Mouse (Mus musculus) hindbrain, postnatal 0 days (tissue): Measurements from ENCODE around the gene Myoz1. TPM values are rescaled to one million over a fixed set of nuclear protein-coding genes. Genes with fewer than 3 reads are reported as not detected.

ENCODE experiments used
- ATAC-seq: fragments of 200-750 bp; cut with Nextera tagmentation; 2 replicates; pipeline ENCODE4 v1.8.0; 2017; ENCODE audit warnings: mild to moderate bottlenecking, moderate TSS enrichment, moderate library complexity
- DNase-seq: peaks from one replicate; pipeline ENCODE4 v3.0.0-alpha.2; 2015; ENCODE audit warnings: low spot score
- H3K27ac ChIP-seq: fragments of 300-500 bp; sonication (generic); 2 replicates; pipeline ENCODE4 v1.5.1; 2014; ENCODE audit warnings: mild to moderate bottlenecking
- H3K27me3 ChIP-seq: fragments of 300-500 bp; sonication (generic); 2 replicates; pipeline ENCODE4 v1.6.1; 2014; ENCODE audit warnings: low read length, mixed read lengths; ENCODE audit not compliant: insufficient read depth
- H3K36me3 ChIP-seq: fragments of 300-500 bp; sonication (generic); 2 replicates; pipeline ENCODE4 v1.6.1; 2014; ENCODE audit warnings: low read length, mixed read lengths; ENCODE audit not compliant: insufficient read depth
- H3K4me1 ChIP-seq: fragments of 300-500 bp; sonication (generic); 2 replicates; pipeline ENCODE4 v1.6.1; 2014; ENCODE audit warnings: antibody characterized with exemption, low read length, mixed read lengths; ENCODE audit not compliant: insufficient read depth
- H3K4me2 ChIP-seq: fragments of 300-500 bp; sonication (generic); 2 replicates; pipeline ENCODE4 v1.6.1; 2014; ENCODE audit warnings: low read depth, mild to moderate bottlenecking, low read length, moderate library complexity, mixed read lengths
- H3K4me3 ChIP-seq: fragments of 300-500 bp; sonication (generic); 2 replicates; pipeline ENCODE4 v1.5.1; 2014; ENCODE audit warnings: low read length
- H3K9ac ChIP-seq: fragments of 300-500 bp; sonication (generic); replicated peaks from 2 replicates; pipeline ENCODE4 v1.6.1; 2014; ENCODE audit warnings: mild to moderate bottlenecking, low read length, moderate library complexity, mixed read lengths
- H3K9me3 ChIP-seq: fragments of 300-500 bp; sonication (generic); 2 replicates; pipeline ENCODE4 v1.6.1; 2016; ENCODE audit warnings: low read length, mixed read lengths
- CTCF ChIP-seq: IDR thresholded peaks from 2 replicates; pipeline ENCODE4 v1.5.1; 2016; ENCODE audit warnings: antibody characterized with exemption, control low read depth, low read depth
- whole genome bisulfite sequencing: fragments of 180-500 bp; shearing (Covaris S2); extraction: QIAGEN DNeasy Blood & Tissue Kit; methylation state at CpG from one replicate; pipeline ENCODE4 v1.1.7; 2014; 5-methylcytosine and 5-hydroxymethylcytosine counted together
- polyA plus RNA-seq: library from polyadenylated mRNA; unstranded; fragments of >200 nt; fragmentation: Nextera tagmentation; extraction: Ambion mirVana; gene quantifications from 2 replicates; pipeline ENCODE4 v1.2.1, GENCODE M21; 2015
- total RNA-seq: library from RNA; depleted of rRNA; stranded (reverse); fragments of >200 nt; gene quantifications from 2 replicates; pipeline ENCODE4 v1.2.3, GENCODE M21; 2014

Gene Myoz1
- total and polyA plus RNA-seq, 2 experiments from 2014 or later, result not detected

GRCm38 (mm10) chr14:20698515-20698914 lies 42.2 kb upstream of the Myoz1 start:
- no peak overlapping the region for H3K27ac ChIP-seq
- peak overlapping the region; percentile 82 for H3K4me2 ChIP-seq
- ATAC-seq, result no peak
- TF ChIP-seq CTCF, result no peak
- no peaks in the 10 kb centered on the region for H3K9me3 ChIP-seq
- peaks cover 18% of the 10 kb centered on the region for H3K4me1 ChIP-seq
- peaks cover 7% of the 10 kb centered on the region for H3K36me3 ChIP-seq
- no peaks in the 10 kb centered on the region for H3K27me3 ChIP-seq
- no peak for DNase-seq
- peak overlapping the region; percentile 15; the same call in 1 of the 2 replicates for H3K9ac ChIP-seq
- H3K4me3 ChIP-seq, result no peak overlapping the region
- 89% methylated on average over 2 of the region's 2 CpGs for WGBS

GRCm38 (mm10) chr14:20696986-20697385 lies 40.6 kb upstream of the Myoz1 start:
- H3K27ac ChIP-seq, result 0 out of 2 replicates have a peak overlapping the region, but pooled peaks have one; percentile 17
- H3K9ac ChIP-seq, result peak overlapping the region; percentile 78
- no peaks in the 10 kb centered on the region for H3K27me3 ChIP-seq
- ATAC-seq, result no peak
- TF ChIP-seq CTCF, result peak; percentile 67
- H3K4me3 ChIP-seq, result peak overlapping the region; percentile 73
- DNase-seq, result peak; percentile 79
- WGBS, result 3% methylated on average over 1 of the region's 1 CpGs
- H3K4me2 ChIP-seq, result peak overlapping the region; percentile 82
- H3K4me1 ChIP-seq, result peaks cover 18% of the 10 kb centered on the region
- no peaks in the 10 kb centered on the region for H3K9me3 ChIP-seq
- peaks cover 20% of the 10 kb centered on the region for H3K36me3 ChIP-seq

- Histone ChIP-seq H3K36me3 (peaks cover 30% of the 10 kb centered on the region), H3K4me3 (peak overlapping the region; percentile 73), H3K4me1 (peaks cover 12% of the 10 kb centered on the region), H3K27ac (peak overlapping the region; percentile 98), H3K4me2 (peak overlapping the region; percentile 82), H3K27me3 (no peaks in the 10 kb centered on the region), H3K9ac (peak overlapping the region; percentile 78), H3K9me3 (no peaks in the 10 kb centered on the region)
- WGBS, result 10% methylated on average over 26 of the region's 27 CpGs
- no peak for TF ChIP-seq CTCF
- DNase-seq (no peak), ATAC-seq (no peak)
Observed at GRCm38 (mm10) chr14:20695761-20696520, 39.6 kb upstream of the Myoz1 start.

GRCm38 (mm10) chr14:20694884-20695760 lies 38.8 kb upstream of the Myoz1 start, which contains the start of gene Fut11:
Gene Fut11, plus strand, starts transcription at chr14:20694968.
- H3K36me3 ChIP-seq, result peaks cover 34% of the 10 kb centered on the region
- WGBS, result under 1% methylated on average over 106 of the region's 111 CpGs
- H3K9ac ChIP-seq, result peak within 1 kb of the TSS; percentile 78
- peak within 1 kb of the TSS; percentile 82 for H3K4me2 ChIP-seq
- peak; percentile 96 for DNase-seq
- H3K9me3 ChIP-seq, result no peaks in the 10 kb centered on the region
- 0 out of 2 replicates have a peak, but pooled peaks have one; percentile 1 for TF ChIP-seq CTCF
- H3K27me3 ChIP-seq, result no peaks in the 10 kb centered on the region
- peak within 1 kb of the TSS; percentile 98 for H3K27ac ChIP-seq
- H3K4me3 ChIP-seq, result peak within 1 kb of the TSS; percentile 73
- peak; percentile 94 for ATAC-seq
- H3K4me1 ChIP-seq, result peaks cover 12% of the 10 kb centered on the region

- Histone ChIP-seq H3K9me3 (no peaks in the 10 kb centered on the region), H3K27ac (peak overlapping the region; percentile 98), H3K4me1 (peaks cover 12% of the 10 kb centered on the region), H3K27me3 (no peaks in the 10 kb centered on the region), H3K4me2 (peak overlapping the region; percentile 82), H3K9ac (peak overlapping the region; percentile 78), H3K36me3 (peaks cover 41% of the 10 kb centered on the region), H3K4me3 (peak overlapping the region; percentile 73)
- 46% methylated on average over 13 of the region's 13 CpGs for WGBS
- ATAC-seq, result peak; percentile 41; the same call in 1 of the 2 replicates
- TF ChIP-seq CTCF, result 0 out of 2 replicates have a peak, but pooled peaks have one; percentile 1
- no peak for DNase-seq
Observed at GRCm38 (mm10) chr14:20694185-20694883, 38.0 kb upstream of the Myoz1 start.

- Histone ChIP-seq H3K4me2 (no peak overlapping the region), H3K9me3 (no peaks in the 10 kb centered on the region), H3K27me3 (no peaks in the 10 kb centered on the region), H3K9ac (no peak overlapping the region), H3K4me3 (no peak overlapping the region), H3K36me3 (peaks cover 48% of the 10 kb centered on the region), H3K27ac (no peak overlapping the region), H3K4me1 (peaks cover 12% of the 10 kb centered on the region)
- DNase-seq (no peak), ATAC-seq (no peak)
- no peak for TF ChIP-seq CTCF
- WGBS, result 92% methylated on average over 10 of the region's 10 CpGs
Observed at GRCm38 (mm10) chr14:20693589-20694101, 37.3 kb upstream of the Myoz1 start.
